Mouse (Mus musculus) small intestine, adult 2 months (tissue): ENCODE measurements around the gene Zfp111.

Experiments
- CTCF ChIP-seq: fragments of 200-500 bp; IDR thresholded peaks from 2 replicates; pipeline ENCODE4 v1.5.1; 2012; ENCODE audit warnings: low read depth, mild to moderate bottlenecking, control low read depth, inconsistent platforms, low read length, moderate library complexity, mixed read lengths; ENCODE audit not compliant: insufficient replicate concordance, insufficient read length; ENCODE audit errors: extremely low read depth
- POLR2A ChIP-seq: fragments of 200-500 bp; IDR thresholded peaks from 2 replicates; pipeline ENCODE4 v1.6.1; 2012; ENCODE audit warnings: low read depth, mild to moderate bottlenecking, control low read depth, inconsistent platforms, low read length, moderate library complexity

- no peak for TF ChIP-seq CTCF
- no peak for TF ChIP-seq POLR2A
These were observed 39.1 kb downstream of the Zfp111 start for GRCm38 (mm10) chr7:24172191-24172590.
